Mouse (Mus musculus): ENCODE results near the gene D030056L22Rik. TPM values are rescaled to one million over a fixed set of nuclear protein-coding genes. Genes with fewer than 3 reads are reported as not detected.
"Not testable (repeated sequence)": the region's sequence is repeated elsewhere in the genome, so short reads cannot be mapped to it uniquely, and the experiment has no call there.

Gene D030056L22Rik
- polyA plus RNA-seq, 1 experiment from 2014 or later = 57.1 TPM

DNA sequence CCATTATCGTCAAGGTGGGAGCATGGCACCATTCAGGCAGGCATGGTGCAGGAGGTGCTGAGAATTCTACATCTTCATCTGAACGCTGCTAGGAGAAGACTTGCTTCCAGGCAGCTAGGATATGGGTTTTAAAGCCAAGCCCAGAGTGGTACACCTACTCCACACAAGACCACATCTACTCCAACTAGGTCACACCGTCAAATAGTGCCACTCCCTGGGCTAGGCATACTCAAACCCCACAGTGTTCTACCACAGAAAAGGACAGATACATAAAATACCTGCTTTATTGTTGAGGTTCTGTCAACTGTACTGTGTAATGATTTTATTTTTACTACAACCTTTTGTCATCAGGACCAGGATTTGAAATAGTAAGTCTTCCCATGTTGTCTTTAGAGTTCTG, 17.9 kb upstream of the D030056L22Rik start:
- no peaks in the 10 kb centered on the region for H3K4me1 ChIP-seq (replicated peaks)
- no peaks in the 10 kb centered on the region for H3K9me3 ChIP-seq
- no peak overlapping the region for H3K27ac ChIP-seq (replicated peaks)
- no peak overlapping the region for H3K4me3 ChIP-seq
- WGBS = 98% methylated on average over 3 of the region's 3 CpGs
- H3K36me3 ChIP-seq = peaks cover 10% of the 10 kb centered on the region
- H3K4me2 ChIP-seq = no peak overlapping the region
- ATAC-seq (ENCODE audit: low FRiP score, low read depth) = no peak
- H3K9ac ChIP-seq = no peak overlapping the region
- no peaks in the 10 kb centered on the region for H3K27me3 ChIP-seq

DNA sequence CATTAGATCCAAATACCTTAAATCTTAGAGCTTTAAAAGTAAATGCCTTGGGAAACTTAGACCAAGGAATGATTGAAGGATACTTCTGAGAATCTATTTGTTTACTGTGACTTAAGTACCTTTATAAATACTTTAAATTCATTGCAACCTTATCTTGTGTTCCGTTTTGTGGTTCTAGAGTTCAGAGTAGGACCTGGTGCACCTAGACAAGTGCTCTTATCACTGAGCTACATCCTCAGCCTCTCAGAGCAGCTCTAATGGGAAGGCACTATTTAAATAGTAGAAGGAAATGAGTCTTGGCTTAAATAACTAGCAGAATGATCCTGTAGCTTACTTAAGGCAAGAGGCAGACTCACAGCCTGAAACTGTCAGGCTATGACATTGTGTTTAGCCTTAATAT, 17.4 kb upstream of the D030056L22Rik start:
- Histone ChIP-seq H3K36me3 (peaks cover 10% of the 10 kb centered on the region), H3K4me1 (replicated peaks) (no peaks in the 10 kb centered on the region), H3K4me2 (no peak overlapping the region), H3K9me3 (no peaks in the 10 kb centered on the region), H3K27me3 (no peaks in the 10 kb centered on the region), H3K4me3 (no peak overlapping the region), H3K27ac (replicated peaks) (no peak overlapping the region), H3K9ac (no peak overlapping the region)
- WGBS = 97% methylated on average over 1 of the region's 1 CpGs
- no peak for ATAC-seq (ENCODE audit: low FRiP score, low read depth)

DNA sequence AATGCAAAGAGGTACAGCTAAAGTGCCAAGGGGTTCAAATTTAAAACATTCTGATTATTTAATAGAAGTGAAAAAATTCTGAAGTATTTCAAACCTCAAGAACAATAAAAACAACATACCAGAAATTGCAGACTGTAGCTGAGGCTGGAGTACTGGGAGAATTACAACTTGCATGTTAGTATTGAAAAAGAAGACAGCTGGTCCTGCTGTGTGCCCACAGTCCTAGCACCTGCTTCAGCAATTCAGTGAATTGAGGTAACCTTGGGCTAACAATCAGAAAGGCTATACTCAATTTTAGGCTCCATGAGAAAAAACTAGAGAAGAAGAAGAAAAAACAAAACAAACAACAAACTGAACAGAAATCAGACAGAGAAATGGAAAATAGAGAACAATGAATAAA, 4.9 kb upstream of the D030056L22Rik start:
- Histone ChIP-seq H3K4me3 (no peak overlapping the region), H3K36me3 (no peaks in the 10 kb centered on the region), H3K27me3 (no peaks in the 10 kb centered on the region), H3K9me3 (no peaks in the 10 kb centered on the region), H3K4me2 (no peak overlapping the region), H3K27ac (replicated peaks) (no peak overlapping the region), H3K4me1 (replicated peaks) (peaks cover 4% of the 10 kb centered on the region), H3K9ac (no peak overlapping the region)
- ATAC-seq (ENCODE audit: low FRiP score, low read depth) = no peak

DNA sequence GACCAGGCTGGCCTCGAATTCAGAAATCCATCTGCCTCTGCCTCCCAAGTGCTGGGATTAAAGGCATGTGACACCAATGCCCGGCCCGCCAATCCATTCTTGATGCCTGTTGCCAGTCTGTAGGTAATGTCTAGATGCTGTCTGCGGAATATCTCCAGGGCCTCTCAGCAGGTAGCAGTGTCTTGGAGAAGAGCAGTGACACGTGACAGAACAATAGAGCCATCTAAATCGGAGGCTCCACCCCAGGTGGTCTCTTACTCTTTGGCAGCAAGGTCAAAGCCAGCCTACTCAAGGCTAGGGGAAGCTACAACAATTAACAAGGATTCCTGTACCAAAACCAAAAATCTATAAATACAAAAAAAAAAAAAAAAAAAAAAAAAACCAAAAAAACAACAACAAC, 2.1 kb upstream of the D030056L22Rik start:
- Histone ChIP-seq H3K4me2 (no peak overlapping the region), H3K27me3 (no peaks in the 10 kb centered on the region), H3K9me3 (no peaks in the 10 kb centered on the region), H3K4me1 (replicated peaks) (peaks cover 23% of the 10 kb centered on the region), H3K4me3 (no peak overlapping the region), H3K9ac (no peak overlapping the region), H3K36me3 (no peaks in the 10 kb centered on the region), H3K27ac (replicated peaks) (no peak overlapping the region)
- 56% methylated on average over 6 of the region's 6 CpGs for WGBS
- no peak for ATAC-seq (ENCODE audit: low FRiP score, low read depth)

DNA sequence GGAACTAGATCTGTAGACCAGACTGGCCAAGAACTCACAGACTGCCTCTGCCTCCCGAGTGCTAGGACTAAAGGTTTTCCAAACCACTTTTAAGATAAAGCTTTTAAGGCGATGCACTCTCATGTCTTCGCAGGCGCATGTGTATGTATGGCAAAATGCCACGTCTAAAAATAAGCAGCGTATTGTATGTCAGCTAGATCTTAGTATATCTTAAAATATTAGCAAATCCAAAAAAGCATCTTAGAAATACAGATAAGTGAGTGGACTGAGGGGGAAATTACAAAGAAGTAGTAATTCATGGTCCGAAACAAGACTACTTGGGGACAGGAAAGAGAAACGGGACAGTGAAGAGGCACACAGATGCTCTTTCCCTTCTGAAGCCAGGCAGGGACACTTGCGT, 1.4 kb upstream of the D030056L22Rik start:
- Histone ChIP-seq H3K4me3 (no peak overlapping the region), H3K9ac (no peak overlapping the region), H3K4me1 (replicated peaks) (peaks cover 23% of the 10 kb centered on the region), H3K27me3 (no peaks in the 10 kb centered on the region), H3K9me3 (no peaks in the 10 kb centered on the region), H3K27ac (replicated peaks) (no peak overlapping the region), H3K4me2 (no peak overlapping the region), H3K36me3 (no peaks in the 10 kb centered on the region)
- no peak for ATAC-seq (ENCODE audit: low FRiP score, low read depth)
- 94% methylated on average over 9 of the region's 9 CpGs for WGBS

DNA sequence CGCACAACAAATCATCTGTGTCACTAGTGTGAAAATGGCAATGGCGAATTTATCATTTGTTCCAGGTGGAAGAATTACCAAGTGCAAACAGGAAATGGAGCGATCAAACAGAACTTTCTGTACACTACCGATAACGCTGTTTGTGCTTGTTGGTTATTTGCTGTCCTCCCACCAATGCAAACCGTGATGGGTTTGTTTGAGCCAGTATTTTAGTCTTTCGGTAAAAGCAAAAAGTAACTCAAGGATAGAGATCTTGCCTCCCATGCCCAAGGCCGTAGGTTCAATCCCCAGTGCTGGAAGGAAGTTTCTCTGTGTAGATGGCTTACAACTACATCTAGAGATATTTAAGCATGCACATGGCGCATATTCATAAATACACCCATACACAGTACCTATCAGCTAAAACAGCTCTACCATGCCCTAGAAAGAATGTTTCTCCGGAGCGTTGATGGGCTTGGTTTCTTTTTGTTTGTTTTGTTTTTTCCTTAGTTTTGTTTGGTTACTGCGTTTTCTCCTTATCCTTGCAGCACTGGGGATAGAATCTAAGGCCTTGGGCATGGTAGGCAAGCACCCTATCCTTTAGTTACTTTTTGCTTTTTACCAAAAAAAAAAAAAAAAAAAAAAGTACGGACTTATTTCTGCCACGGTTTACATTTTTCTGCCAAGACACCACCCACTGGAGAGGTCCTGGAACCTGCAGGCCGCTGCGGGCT, 684 bp upstream of the D030056L22Rik start:
- no peaks in the 10 kb centered on the region for H3K36me3 ChIP-seq
- H3K4me1 ChIP-seq (replicated peaks) = peaks cover 23% of the 10 kb centered on the region
- H3K27me3 ChIP-seq = no peaks in the 10 kb centered on the region
- no peaks in the 10 kb centered on the region for H3K9me3 ChIP-seq
- H3K4me2 ChIP-seq = peak overlapping the region; percentile 95
- WGBS = 61% methylated on average over 16 of the region's 16 CpGs
- ATAC-seq (ENCODE audit: low FRiP score, low read depth) = no peak
- H3K9ac ChIP-seq = peak overlapping the region; percentile 82
- peak overlapping the region; percentile 76 for H3K4me3 ChIP-seq
- H3K27ac ChIP-seq (replicated peaks) = peak overlapping the region; percentile 93

DNA sequence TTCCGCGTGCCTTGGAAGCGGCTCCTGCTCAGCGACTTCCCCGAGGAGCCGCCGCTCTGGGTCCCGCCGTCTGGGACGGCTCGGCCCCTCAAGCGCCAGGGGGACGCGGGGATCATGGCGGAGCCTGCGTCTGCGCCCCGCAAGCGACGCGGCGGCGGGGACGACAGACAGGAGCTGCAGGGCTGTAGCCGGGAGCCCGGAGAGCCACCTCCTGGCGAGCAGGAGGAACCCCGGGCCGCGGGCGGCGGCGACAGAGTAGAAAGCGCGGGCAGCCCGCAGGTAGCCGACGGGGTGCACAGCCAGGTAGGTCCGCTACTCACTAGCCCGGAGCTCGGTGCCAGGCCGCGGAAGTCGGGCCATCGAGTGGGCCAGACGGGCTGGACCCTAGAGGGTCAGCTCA, 364 bp downstream of the D030056L22Rik start:
- Histone ChIP-seq H3K4me2 (peak overlapping the region; percentile 95), H3K4me3 (peak overlapping the region; percentile 76), H3K4me1 (replicated peaks) (peaks cover 23% of the 10 kb centered on the region), H3K9ac (peak overlapping the region; percentile 82), H3K27ac (replicated peaks) (peak overlapping the region; percentile 93; the same call in 1 of the 2 replicates)
- H3K36me3 ChIP-seq, H3K9me3 ChIP-seq, H3K27me3 ChIP-seq: not testable (repeated sequence)
- 0% methylated on average over 38 of the region's 46 CpGs for WGBS
- ATAC-seq (ENCODE audit: low FRiP score, low read depth) = peak; percentile 80

DNA sequence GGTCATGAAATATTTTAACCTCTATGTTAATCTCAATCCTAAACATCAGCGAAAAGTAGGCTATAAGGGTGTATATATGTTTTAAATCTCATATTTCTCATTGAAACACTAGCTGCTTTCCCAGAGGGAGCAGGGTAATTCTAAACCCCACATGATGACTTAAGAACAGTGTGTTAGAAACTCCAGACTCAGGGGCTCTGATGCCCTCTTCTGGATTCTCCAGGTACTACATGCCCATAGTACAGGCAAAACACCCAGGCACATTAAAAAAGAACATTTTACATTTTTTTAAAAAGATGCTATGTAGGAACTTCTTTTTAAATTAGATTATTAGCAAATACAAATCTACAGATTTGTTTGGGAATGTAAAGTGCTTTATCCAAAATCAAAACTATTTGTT, 3.4 kb downstream of the D030056L22Rik start:
- H3K9ac ChIP-seq = no peak overlapping the region
- no peak overlapping the region for H3K4me3 ChIP-seq
- peaks cover 23% of the 10 kb centered on the region for H3K4me1 ChIP-seq (replicated peaks)
- 0 out of 2 replicates have a peak, but pooled peaks cover 12% of the 10 kb centered on the region for H3K36me3 ChIP-seq
- WGBS = 45% methylated on average over 1 of the region's 1 CpGs
- no peaks in the 10 kb centered on the region for H3K9me3 ChIP-seq
- no peak overlapping the region for H3K4me2 ChIP-seq
- no peaks in the 10 kb centered on the region for H3K27me3 ChIP-seq
- no peak overlapping the region for H3K27ac ChIP-seq (replicated peaks)
- no peak for ATAC-seq (ENCODE audit: low FRiP score, low read depth)

DNA sequence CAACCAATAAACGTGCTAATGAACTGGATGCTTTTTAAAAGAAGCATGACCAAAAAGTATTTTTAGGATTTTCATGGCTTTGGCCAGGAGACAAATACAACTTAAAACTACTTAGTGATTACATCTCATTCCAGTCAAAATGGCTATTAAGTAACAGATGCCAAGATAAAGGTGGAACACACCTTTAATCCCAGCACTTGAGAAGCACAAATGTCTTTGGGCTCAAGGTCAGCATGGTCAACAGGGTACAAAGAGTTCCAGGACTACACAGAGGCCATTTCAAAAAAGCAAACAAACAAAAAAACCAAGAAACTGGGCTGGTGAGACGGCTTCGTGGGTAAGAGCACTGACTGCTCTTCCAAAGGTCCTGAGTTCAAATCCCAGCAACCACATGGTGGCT, 7.3 kb downstream of the D030056L22Rik start:
- no peaks in the 10 kb centered on the region for H3K9me3 ChIP-seq
- WGBS = 93% methylated on average over 3 of the region's 3 CpGs
- ATAC-seq (ENCODE audit: low FRiP score, low read depth) = no peak
- H3K4me3 ChIP-seq = no peak overlapping the region
- 0 out of 2 replicates have a peak, but pooled peaks cover 12% of the 10 kb centered on the region for H3K36me3 ChIP-seq
- peaks cover 3% of the 10 kb centered on the region; the same call in 1 of the 2 replicates for H3K4me1 ChIP-seq (replicated peaks)
- H3K4me2 ChIP-seq = no peak overlapping the region
- H3K27me3 ChIP-seq = no peaks in the 10 kb centered on the region
- H3K27ac ChIP-seq (replicated peaks) = no peak overlapping the region
- no peak overlapping the region for H3K9ac ChIP-seq

DNA sequence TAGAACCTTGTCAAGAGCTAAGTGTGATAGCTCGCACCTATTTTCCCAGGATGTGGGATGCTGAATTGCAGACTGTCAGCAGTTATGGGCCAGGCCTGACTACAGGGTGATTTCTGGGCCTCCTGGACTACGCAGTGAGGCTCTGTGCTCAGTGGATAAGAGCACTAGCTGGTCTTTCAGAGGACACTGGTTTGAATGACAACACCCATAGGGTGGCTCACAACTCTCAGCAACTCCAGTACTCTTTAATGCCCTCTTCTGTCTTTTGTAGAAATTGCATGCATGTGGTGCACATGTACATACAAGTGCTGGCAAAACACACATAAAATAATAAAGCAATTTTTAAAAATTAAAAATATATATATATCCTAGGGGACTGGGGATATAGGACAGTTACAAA, 12.2 kb downstream of the D030056L22Rik start:
- no peaks in the 10 kb centered on the region for H3K9me3 ChIP-seq
- no peak for ATAC-seq (ENCODE audit: low FRiP score, low read depth)
- H3K27ac ChIP-seq (replicated peaks) = no peak overlapping the region
- H3K4me3 ChIP-seq = no peak overlapping the region
- no peak overlapping the region for H3K9ac ChIP-seq
- 87% methylated on average over 2 of the region's 2 CpGs for WGBS
- no peaks in the 10 kb centered on the region for H3K4me1 ChIP-seq (replicated peaks)
- H3K4me2 ChIP-seq = no peak overlapping the region
- no peaks in the 10 kb centered on the region for H3K36me3 ChIP-seq
- no peaks in the 10 kb centered on the region for H3K27me3 ChIP-seq

DNA sequence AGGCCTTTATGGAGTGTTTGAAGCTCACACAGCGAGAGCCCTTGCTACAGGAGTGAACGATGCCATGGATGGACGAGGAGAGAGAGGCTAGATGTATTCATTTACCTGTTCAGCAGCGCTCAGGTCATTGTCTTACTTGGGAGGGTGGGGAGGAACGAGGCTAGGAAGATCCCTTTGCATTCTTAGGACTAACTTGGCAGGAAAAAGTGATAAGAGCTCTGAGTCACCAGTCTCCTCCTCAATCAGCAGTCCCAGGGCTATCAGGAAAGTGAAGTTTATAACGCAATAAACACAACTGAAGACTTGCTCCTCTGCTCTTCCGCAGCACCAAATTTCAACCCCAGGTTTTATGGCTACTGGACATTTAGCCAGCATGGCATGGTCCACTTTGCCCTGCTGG, 17.3 kb downstream of the D030056L22Rik start:
- no peak overlapping the region for H3K27ac ChIP-seq (replicated peaks)
- no peak overlapping the region for H3K4me3 ChIP-seq
- no peak for ATAC-seq (ENCODE audit: low FRiP score, low read depth)
- no peaks in the 10 kb centered on the region for H3K9me3 ChIP-seq
- H3K36me3 ChIP-seq = no peaks in the 10 kb centered on the region
- no peaks in the 10 kb centered on the region for H3K27me3 ChIP-seq
- H3K9ac ChIP-seq = no peak overlapping the region
- H3K4me2 ChIP-seq = no peak overlapping the region
- no peaks in the 10 kb centered on the region for H3K4me1 ChIP-seq (replicated peaks)
- WGBS = 88% methylated on average over 7 of the region's 7 CpGs

DNA sequence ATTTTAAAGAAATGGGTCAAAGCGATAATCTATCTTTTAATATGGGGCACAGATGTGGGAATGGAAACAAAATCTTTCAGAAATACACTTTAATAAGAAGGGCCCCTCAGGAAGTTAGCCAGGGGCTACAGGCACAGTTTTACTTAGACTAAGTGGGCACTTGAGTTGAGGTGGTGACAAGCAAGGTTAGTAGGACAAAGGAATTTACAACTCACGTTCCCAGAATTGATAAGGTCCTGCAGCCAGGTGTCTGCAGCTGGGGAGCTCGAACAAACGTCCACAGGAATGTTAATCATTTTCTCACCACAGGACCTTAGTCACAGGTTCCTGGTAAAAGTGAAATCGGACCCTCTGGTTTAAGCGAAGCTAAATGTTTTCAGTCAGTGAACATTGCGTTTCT, 18.1 kb downstream of the D030056L22Rik start:
- ATAC-seq (ENCODE audit: low FRiP score, low read depth) = no peak
- H3K4me2 ChIP-seq = no peak overlapping the region
- no peaks in the 10 kb centered on the region for H3K4me1 ChIP-seq (replicated peaks)
- no peaks in the 10 kb centered on the region for H3K9me3 ChIP-seq
- 60% methylated on average over 7 of the region's 7 CpGs for WGBS
- no peak overlapping the region for H3K27ac ChIP-seq (replicated peaks)
- H3K36me3 ChIP-seq = no peaks in the 10 kb centered on the region
- no peaks in the 10 kb centered on the region for H3K27me3 ChIP-seq
- no peak overlapping the region for H3K9ac ChIP-seq
- H3K4me3 ChIP-seq = no peak overlapping the region

DNA sequence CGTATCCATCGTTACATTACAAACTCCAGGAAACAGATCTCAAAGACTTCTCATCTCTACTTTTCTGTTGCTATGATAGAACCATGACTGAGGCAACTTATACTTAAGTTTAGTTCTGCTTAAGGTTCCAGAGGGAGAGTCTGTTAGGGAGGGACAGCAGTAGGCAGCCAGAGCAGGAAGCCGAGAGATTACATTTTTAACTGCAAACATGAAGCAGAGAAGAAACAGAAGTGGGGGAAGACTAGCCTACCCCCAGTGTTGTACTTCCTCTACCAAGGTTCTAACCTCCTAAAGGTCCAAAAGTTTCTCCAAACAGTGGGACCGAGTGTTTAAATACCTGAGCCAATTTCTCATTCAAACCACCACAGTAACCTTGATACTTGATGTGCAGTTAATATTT, 22.9 kb downstream of the D030056L22Rik start:
- Histone ChIP-seq H3K4me3 (no peak overlapping the region), H3K4me2 (no peak overlapping the region), H3K9ac (no peak overlapping the region), H3K27me3 (no peaks in the 10 kb centered on the region), H3K36me3 (no peaks in the 10 kb centered on the region), H3K27ac (replicated peaks) (no peak overlapping the region), H3K9me3 (no peaks in the 10 kb centered on the region), H3K4me1 (replicated peaks) (no peaks in the 10 kb centered on the region)
- ATAC-seq (ENCODE audit: low FRiP score, low read depth) = no peak
- 97% methylated on average over 4 of the region's 4 CpGs for WGBS

Measured in hindbrain, embryonic 15.5 days (tissue).